Mouse (Mus musculus) G1E (cell line): ENCODE measurements around the gene Taok1. TPM values are rescaled to one million over a fixed set of nuclear protein-coding genes. Genes with fewer than 3 reads are reported as not detected.

ENCODE experiments used
- ATAC-seq: 2 replicates; pipeline ENCODE4 v1.8.0; 2016; ENCODE audit warnings: mild to moderate bottlenecking; ENCODE audit not compliant: insufficient number of reproducible peaks, poor library complexity, low FRiP score, severe bottlenecking; ENCODE audit errors: extremely low read depth
- DNase-seq: peaks from one replicate; pipeline ENCODE4 v3.0.0; 2012; ENCODE audit warnings: low spot score
- H3K27me3 ChIP-seq: 2 replicates; pipeline ENCODE4 v1.6.1; 2012; ENCODE audit warnings: mild to moderate bottlenecking, low read length, inconsistent platforms; ENCODE audit not compliant: insufficient read depth
- H3K36me3 ChIP-seq: replicated peaks from 2 replicates; pipeline ENCODE3; 2012; ENCODE audit warnings: mild to moderate bottlenecking, inconsistent platforms
- H3K4me1 ChIP-seq: 2 replicates; pipeline ENCODE4 v1.6.1; 2012; ENCODE audit warnings: low read depth, low read length, inconsistent platforms, mixed read lengths; ENCODE audit not compliant: insufficient read depth
- H3K4me3 ChIP-seq: 2 replicates; pipeline ENCODE4 v1.5.1; 2012; ENCODE audit warnings: low read depth, mild to moderate bottlenecking, inconsistent platforms, low read length, moderate library complexity, mixed read lengths
- H3K9me3 ChIP-seq: replicated peaks from 2 replicates; pipeline ENCODE4 v1.6.1; 2012; ENCODE audit warnings: inconsistent platforms
- CTCF ChIP-seq: IDR thresholded peaks from 2 replicates; pipeline ENCODE4 v1.5.1; 2012; ENCODE audit warnings: low read depth, low read length, inconsistent platforms, mixed read lengths
- GATA1 ChIP-seq: IDR thresholded peaks from 2 replicates; pipeline ENCODE4 v1.6.1; 2012; ENCODE audit warnings: borderline replicate concordance, low read length, inconsistent platforms, mixed read lengths
- GATA2 ChIP-seq: IDR thresholded peaks from 2 replicates; pipeline ENCODE4 v1.6.1; 2012; ENCODE audit warnings: low read depth, low read length, inconsistent platforms, borderline replicate concordance
- POLR2AphosphoS5 ChIP-seq: IDR thresholded peaks from 2 replicates; pipeline ENCODE4 v1.6.1; 2012; ENCODE audit warnings: low read depth, low read length, inconsistent platforms; ENCODE audit not compliant: insufficient replicate concordance
- TAL1 ChIP-seq: conservative IDR thresholded peaks from 2 replicates; pipeline ENCODE4 v1.6.1; 2012; ENCODE audit warnings: low read depth, low read length, inconsistent platforms, mixed read lengths
- polyA plus RNA-seq: library from polyadenylated mRNA; stranded (reverse); fragments of >175 nt; gene quantifications from 2 replicates; pipeline ENCODE4 v1.2.3, GENCODE M21; 2012
- total RNA-seq, 2 experiments: library from RNA; stranded (forward) in 1 of 2; stranded (reverse) in 1 of 2; fragments of 200-1000 nt in 1 of 2; fragments of >200 nt in 1 of 2; fragmentation: Nextera tagmentation in 1 of 2; gene quantifications; 2 replicates each; pipeline ENCODE4 v1.2.3; 2014 to 2017

The Taok1 gene
- total and polyA plus RNA-seq, 3 experiments, result 2.5 to 50.1 (median 45.6) TPM

DNA sequence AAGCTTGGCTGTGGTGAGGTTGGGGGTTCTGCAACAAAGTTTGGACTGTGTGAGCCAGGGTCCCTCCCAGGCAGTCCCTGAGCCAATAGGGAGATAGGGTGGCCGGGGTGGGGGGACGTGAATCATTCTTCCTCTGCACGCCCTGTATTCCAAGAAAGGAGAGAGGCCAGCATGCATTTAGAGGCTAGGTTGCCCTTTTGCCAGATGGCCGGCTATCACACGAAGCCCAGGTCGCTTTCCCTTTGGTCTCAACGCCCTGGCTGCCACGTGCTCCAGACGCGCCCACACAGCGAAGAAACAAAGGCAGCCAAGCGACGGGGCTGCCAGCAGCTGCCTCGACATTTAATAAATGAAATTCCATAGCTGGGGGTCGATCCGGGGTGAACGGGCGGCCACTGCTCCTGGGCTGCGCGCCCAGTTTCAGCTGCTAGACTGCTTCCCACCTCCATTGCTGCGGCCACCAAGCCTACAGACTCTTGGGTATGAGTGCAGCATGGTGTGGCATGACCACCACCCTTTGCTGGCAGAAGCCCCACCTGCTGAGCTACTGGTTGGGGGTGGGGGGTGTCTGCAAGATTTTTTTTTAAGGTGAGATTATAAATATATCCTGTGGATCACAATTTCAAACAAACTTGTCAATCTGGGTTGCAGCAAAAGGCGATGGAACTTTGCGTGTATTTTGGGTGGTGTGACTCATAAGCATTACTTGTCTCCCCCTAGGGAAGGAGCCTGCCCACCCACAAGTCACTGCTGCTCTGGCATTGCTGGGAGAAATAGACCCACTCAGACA lies 115.9 kb downstream of the Taok1 start:
- DNase-seq (peak; percentile 63), ATAC-seq (no peak)
- H3K4me1 ChIP-seq, result peaks cover 64% of the 10 kb centered on the region
- peaks cover 14% of the 10 kb centered on the region for H3K36me3 ChIP-seq
- peaks cover 40% of the 10 kb centered on the region for H3K27me3 ChIP-seq
- TF ChIP-seq GATA1 (no peak), GATA2 (no peak), POLR2AphosphoS5 (no peak), CTCF (no peak), TAL1 (no peak)
- peak overlapping the region; percentile 94 for H3K4me3 ChIP-seq
- H3K9me3 ChIP-seq, result 0 out of 2 replicates have a peak, but pooled peaks cover 5% of the 10 kb centered on the region

DNA sequence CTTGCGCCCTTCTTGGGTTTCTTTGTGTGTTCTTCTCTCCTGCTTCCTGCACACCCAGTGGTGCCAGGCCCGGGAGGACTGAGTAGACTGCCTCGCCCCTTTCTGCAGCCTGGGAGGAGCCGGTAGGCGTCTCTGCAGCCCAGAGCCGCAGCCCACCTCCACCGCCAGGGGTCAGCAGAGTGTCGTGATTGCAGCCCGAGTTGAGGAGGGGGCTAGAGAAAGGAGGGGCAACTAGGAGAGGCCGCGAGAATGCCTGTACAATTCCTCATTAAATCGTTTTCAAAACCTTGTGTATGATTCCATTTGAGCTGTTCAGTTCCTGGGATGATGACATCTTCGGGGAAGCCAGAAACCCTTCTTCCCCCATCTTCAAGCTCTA lies 116.5 kb downstream of the Taok1 start:
- TF ChIP-seq GATA2 (no peak), CTCF (peak; percentile 82)
- peaks cover 11% of the 10 kb centered on the region for H3K36me3 ChIP-seq
- 0 out of 2 replicates have a peak, but pooled peaks cover 5% of the 10 kb centered on the region for H3K9me3 ChIP-seq
- DNase-seq (peak; percentile 85), ATAC-seq (peak; percentile 55)
- peak overlapping the region; percentile 94; the same call in 1 of the 2 replicates for H3K4me3 ChIP-seq
- peaks cover 46% of the 10 kb centered on the region for H3K27me3 ChIP-seq
- H3K4me1 ChIP-seq, result peaks cover 61% of the 10 kb centered on the region

DNA sequence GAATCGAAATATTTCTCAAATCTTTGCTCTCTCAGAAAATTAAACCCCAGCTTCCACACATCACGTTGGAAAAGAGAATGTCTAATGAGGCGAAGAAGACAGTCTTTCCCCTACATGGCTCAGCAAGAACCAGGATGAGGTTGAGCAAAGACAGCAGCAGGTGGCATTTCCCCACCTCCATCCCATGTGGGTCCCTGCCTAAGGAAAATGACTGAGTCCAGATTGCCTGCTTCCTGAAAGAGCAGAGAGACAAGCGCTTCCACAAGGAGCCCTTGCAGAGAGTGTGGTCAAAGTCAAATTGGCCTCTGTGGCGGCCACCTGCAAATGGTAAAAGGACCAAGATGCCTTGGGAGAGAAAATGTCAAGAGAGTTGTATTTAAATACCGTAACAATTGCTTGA lies 117.2 kb downstream of the Taok1 start:
- peaks cover 53% of the 10 kb centered on the region for H3K27me3 ChIP-seq
- no peak overlapping the region for H3K4me3 ChIP-seq
- 0 out of 2 replicates have a peak, but pooled peaks cover 5% of the 10 kb centered on the region for H3K9me3 ChIP-seq
- TF ChIP-seq POLR2AphosphoS5 (no peak), GATA2 (no peak), GATA1 (no peak), CTCF (no peak), TAL1 (no peak)
- ATAC-seq (no peak), DNase-seq (no peak)
- peaks cover 55% of the 10 kb centered on the region for H3K4me1 ChIP-seq
- peaks cover 7% of the 10 kb centered on the region for H3K36me3 ChIP-seq

DNA sequence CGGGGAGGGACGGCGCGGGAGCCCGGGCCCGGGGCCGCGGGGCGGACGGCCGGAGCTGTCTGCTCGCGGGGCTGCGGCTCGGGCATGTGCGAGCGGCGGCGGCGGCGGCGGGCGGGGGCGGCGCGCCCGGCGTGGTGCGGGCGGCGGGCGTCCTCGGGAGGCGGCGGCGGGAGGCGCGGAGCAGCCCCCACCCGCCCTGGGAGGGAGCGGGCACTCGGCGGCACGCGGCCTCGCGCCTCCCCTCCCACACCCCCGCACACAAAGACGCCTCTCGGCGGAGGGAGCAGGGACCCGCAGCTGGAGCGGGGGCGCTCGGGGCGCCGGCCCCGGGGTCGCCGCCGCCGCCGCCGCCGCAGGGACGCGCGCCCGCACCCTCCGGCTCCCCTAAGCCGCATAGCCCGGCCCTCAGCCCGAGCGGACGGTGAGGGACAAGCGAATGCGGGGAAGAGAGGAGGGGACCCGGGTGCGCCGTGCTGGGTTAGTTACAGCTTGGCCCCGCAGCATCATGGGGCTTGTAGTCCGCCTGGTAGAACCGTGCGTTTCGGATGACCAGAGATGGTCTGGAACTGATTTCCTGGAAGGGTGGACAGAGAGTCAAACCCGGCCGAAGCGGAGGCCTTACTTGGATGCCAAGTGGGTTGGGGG lies 117.9 kb downstream of the Taok1 start, which contains the start of gene Ankrd13b:
Gene Ankrd13b, minus strand, starts transcription at position 88 of the 645 bp plus-strand sequence.
- ATAC-seq (no peak), DNase-seq (no peak)
- Histone ChIP-seq H3K27me3 (peaks cover 58% of the 10 kb centered on the region), H3K36me3 (peaks cover under 1% of the 10 kb centered on the region), H3K9me3 (0 out of 2 replicates have a peak, but pooled peaks cover 5% of the 10 kb centered on the region), H3K4me3 (peak within 1 kb of the TSS; percentile 69), H3K4me1 (peaks cover 48% of the 10 kb centered on the region)
- TF ChIP-seq POLR2AphosphoS5 (no peak), CTCF (no peak), TAL1 (no peak), GATA2 (no peak), GATA1 (no peak)

DNA sequence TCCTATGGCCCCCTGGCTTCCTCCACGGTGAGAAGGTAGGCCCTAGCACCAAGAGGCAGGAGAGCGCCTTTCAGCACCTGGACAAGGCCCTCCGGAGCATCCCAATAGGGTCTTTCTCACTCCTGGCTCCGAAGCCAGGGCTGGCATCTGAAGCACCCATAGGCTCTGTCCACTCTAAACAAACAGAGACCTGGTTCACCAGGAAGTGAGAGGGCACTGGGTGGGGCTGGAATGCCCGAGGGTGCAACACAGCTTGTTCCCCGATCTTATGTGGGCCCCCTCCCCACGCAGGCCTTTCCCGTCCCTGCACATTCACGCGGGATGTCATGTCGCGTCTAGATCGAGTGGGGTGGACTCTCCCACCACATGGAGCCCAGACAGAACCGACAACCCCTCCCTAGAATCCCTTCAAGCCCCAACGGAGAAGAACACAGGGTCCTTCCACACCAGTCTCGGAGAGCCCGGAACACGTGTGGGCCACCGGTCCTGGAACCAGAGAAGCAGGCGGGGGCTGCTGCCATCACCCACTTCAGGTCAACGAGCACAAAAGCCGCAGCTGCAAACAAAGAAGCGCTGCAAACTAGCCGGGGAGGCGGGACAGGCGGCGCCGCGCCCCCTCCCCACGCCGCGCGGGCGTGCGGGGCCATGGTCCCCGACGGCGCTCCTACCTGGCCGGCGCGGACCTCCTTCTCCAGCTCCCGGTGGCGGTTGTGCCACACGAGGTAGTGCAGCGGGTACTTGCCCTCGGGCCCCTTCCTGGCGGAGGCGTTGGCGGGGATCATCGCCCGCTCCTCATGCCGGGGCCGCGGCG lies 118.6 kb downstream of the Taok1 start:
- Histone ChIP-seq H3K36me3 (no peaks in the 10 kb centered on the region), H3K9me3 (0 out of 2 replicates have a peak, but pooled peaks cover 5% of the 10 kb centered on the region), H3K4me1 (peaks cover 40% of the 10 kb centered on the region), H3K4me3 (peak overlapping the region; percentile 69), H3K27me3 (peaks cover 60% of the 10 kb centered on the region)
- TF ChIP-seq TAL1 (no peak), POLR2AphosphoS5 (no peak), GATA1 (no peak), CTCF (no peak), GATA2 (no peak)
- ATAC-seq, result no peak
- DNase-seq, result no peak

DNA sequence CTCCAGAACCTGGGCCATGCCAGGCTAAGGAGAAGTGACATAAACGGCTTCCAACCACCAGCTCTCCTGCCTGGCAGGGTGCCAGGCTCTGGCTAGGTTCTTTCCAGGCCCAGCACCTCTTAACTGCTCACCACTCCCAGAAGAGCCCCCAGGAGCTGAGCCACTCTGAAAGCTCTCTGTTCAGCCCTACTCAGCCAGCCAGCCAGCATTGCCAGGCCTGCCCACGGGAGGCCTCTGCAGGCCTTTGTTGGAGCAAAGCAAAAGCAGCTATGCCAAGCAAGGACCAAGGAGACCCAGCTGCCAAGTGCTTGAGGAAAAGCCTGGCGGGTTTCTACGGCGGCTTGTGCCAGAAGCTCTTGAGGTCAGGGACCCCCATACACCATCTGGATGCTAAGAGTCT lies 120.8 kb downstream of the Taok1 start:
- Histone ChIP-seq H3K27me3 (peaks cover 76% of the 10 kb centered on the region), H3K4me1 (peaks cover 24% of the 10 kb centered on the region), H3K36me3 (no peaks in the 10 kb centered on the region), H3K9me3 (0 out of 2 replicates have a peak, but pooled peaks cover 5% of the 10 kb centered on the region), H3K4me3 (no peak overlapping the region)
- DNase-seq, result no peak
- no peak for TF ChIP-seq TAL1
- no peak for TF ChIP-seq GATA2
- TF ChIP-seq POLR2AphosphoS5, result no peak
- TF ChIP-seq CTCF, result no peak
- no peak for TF ChIP-seq GATA1
- no peak for ATAC-seq
